Mouse (Mus musculus): ENCODE results near the gene Lilrb4a. TPM values are rescaled to one million over a fixed set of nuclear protein-coding genes. Genes with fewer than 3 reads are reported as not detected.
"Not testable (repeated sequence)": the region's sequence is repeated elsewhere in the genome, so short reads cannot be mapped to it uniquely, and the experiment has no call there.

The Lilrb4a gene
- polyA plus RNA-seq (2011; ENCODE audit: insufficient read depth, insufficient read length, low read depth, missing spikeins), result not detected in 2 replicates

GRCm38 (mm10) chr10:51490691-51491090, at the start of gene Lilrb4a:
Gene Lilrb4a, plus strand, starts transcription at chr10:51490956.
- not testable (repeated sequence) for H3K27me3 ChIP-seq (ENCODE audit: control insufficient read depth, insufficient read depth, low read length, poor library complexity, severe bottlenecking); H3K4me1 ChIP-seq (ENCODE audit: control insufficient read depth, insufficient read depth, low read length); H3K27ac ChIP-seq (ENCODE audit: insufficient read depth, low read length); H3K36me3 ChIP-seq (ENCODE audit: control insufficient read depth, insufficient read depth, low read length, poor library complexity, severe bottlenecking); H3K9ac ChIP-seq (ENCODE audit: low read depth, poor library complexity, severe bottlenecking); H3K4me3 ChIP-seq (ENCODE audit: low read depth, low read length); H3K9me3 ChIP-seq (replicated peaks; ENCODE audit: control insufficient read depth, insufficient read depth, low read length, poor library complexity, severe bottlenecking)

DNA sequence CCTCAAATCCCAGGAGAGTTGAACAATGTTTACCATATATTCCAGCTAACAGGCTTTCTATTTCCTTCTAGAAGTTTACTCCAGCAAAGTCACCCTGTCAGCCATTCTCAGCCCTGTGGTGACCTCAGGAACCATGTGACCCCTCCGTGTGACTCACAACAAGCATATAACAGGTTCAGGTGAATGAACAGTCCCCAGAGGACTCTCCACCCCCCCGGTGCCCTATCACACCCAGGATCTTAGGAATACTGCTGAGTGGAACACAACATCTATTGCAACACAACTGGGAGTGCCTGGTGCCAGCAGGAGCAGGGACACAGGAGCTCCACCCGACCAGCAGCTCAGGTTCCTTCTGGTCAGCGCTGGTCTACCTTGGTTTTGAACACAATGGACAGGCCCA, 39.1 kb upstream of the Lilrb4a start:
- Histone ChIP-seq H3K27ac (ENCODE audit: insufficient read depth, low read length) (no peak overlapping the region), H3K9ac (ENCODE audit: low read depth, poor library complexity, severe bottlenecking) (no peak overlapping the region), H3K4me1 (ENCODE audit: control insufficient read depth, insufficient read depth, low read length) (no peaks in the 10 kb centered on the region), H3K27me3 (ENCODE audit: control insufficient read depth, insufficient read depth, low read length, poor library complexity, severe bottlenecking) (no peaks in the 10 kb centered on the region), H3K4me3 (ENCODE audit: low read depth, low read length) (no peak overlapping the region), H3K9me3 (replicated peaks; ENCODE audit: control insufficient read depth, insufficient read depth, low read length, poor library complexity, severe bottlenecking) (no peaks in the 10 kb centered on the region), H3K36me3 (ENCODE audit: control insufficient read depth, insufficient read depth, low read length, poor library complexity, severe bottlenecking) (no peaks in the 10 kb centered on the region)
- TF ChIP-seq EP300 (IDR thresholded peaks at IDR 0.05; ENCODE audit: insufficient read depth, low read depth, low read length) (no peak), POLR2A (IDR thresholded peaks at IDR 0.05; ENCODE audit: insufficient read depth, low read length) (no peak), CTCF (IDR thresholded peaks at IDR 0.05; ENCODE audit: low read depth, low read length) (no peak)

GRCm38 (mm10) chr10:51453616-51454298, 37.0 kb upstream of the Lilrb4a start:
- H3K36me3 ChIP-seq (ENCODE audit: control insufficient read depth, insufficient read depth, low read length, poor library complexity, severe bottlenecking), result no peaks in the 10 kb centered on the region

GRCm38 (mm10) chr10:51454365-51454764, 36.4 kb upstream of the Lilrb4a start:
- no peak overlapping the region for H3K27ac ChIP-seq (ENCODE audit: insufficient read depth, low read length)
- H3K4me1 ChIP-seq (ENCODE audit: control insufficient read depth, insufficient read depth, low read length), result no peaks in the 10 kb centered on the region
- H3K4me3 ChIP-seq (ENCODE audit: low read depth, low read length), result no peak overlapping the region
- no peaks in the 10 kb centered on the region for H3K9me3 ChIP-seq (replicated peaks; ENCODE audit: control insufficient read depth, insufficient read depth, low read length, poor library complexity, severe bottlenecking)
- TF ChIP-seq POLR2A (IDR thresholded peaks at IDR 0.05; ENCODE audit: insufficient read depth, low read length), result no peak
- no peak for TF ChIP-seq EP300 (IDR thresholded peaks at IDR 0.05; ENCODE audit: insufficient read depth, low read depth, low read length)
- no peak for TF ChIP-seq CTCF (IDR thresholded peaks at IDR 0.05; ENCODE audit: low read depth, low read length)
- no peaks in the 10 kb centered on the region for H3K27me3 ChIP-seq (ENCODE audit: control insufficient read depth, insufficient read depth, low read length, poor library complexity, severe bottlenecking)
- H3K9ac ChIP-seq (ENCODE audit: low read depth, poor library complexity, severe bottlenecking), result no peak overlapping the region
- H3K36me3 ChIP-seq (ENCODE audit: control insufficient read depth, insufficient read depth, low read length, poor library complexity, severe bottlenecking), result no peaks in the 10 kb centered on the region

More at GRCm38 (mm10) chr10:51453616-51454298, 37.0 kb upstream of the Lilrb4a start:
- no peaks in the 10 kb centered on the region for H3K4me1 ChIP-seq (ENCODE audit: control insufficient read depth, insufficient read depth, low read length)
- no peak for TF ChIP-seq EP300 (IDR thresholded peaks at IDR 0.05; ENCODE audit: insufficient read depth, low read depth, low read length)
- no peak for TF ChIP-seq POLR2A (IDR thresholded peaks at IDR 0.05; ENCODE audit: insufficient read depth, low read length)
- TF ChIP-seq CTCF (IDR thresholded peaks at IDR 0.05; ENCODE audit: low read depth, low read length), result no peak
- no peak overlapping the region for H3K4me3 ChIP-seq (ENCODE audit: low read depth, low read length)
- no peak overlapping the region for H3K9ac ChIP-seq (ENCODE audit: low read depth, poor library complexity, severe bottlenecking)
- no peaks in the 10 kb centered on the region for H3K9me3 ChIP-seq (replicated peaks; ENCODE audit: control insufficient read depth, insufficient read depth, low read length, poor library complexity, severe bottlenecking)
- H3K27ac ChIP-seq (ENCODE audit: insufficient read depth, low read length), result no peak overlapping the region
- no peaks in the 10 kb centered on the region for H3K27me3 ChIP-seq (ENCODE audit: control insufficient read depth, insufficient read depth, low read length, poor library complexity, severe bottlenecking)

- no peaks in the 10 kb centered on the region for H3K27me3 ChIP-seq (ENCODE audit: control insufficient read depth, insufficient read depth, low read length, poor library complexity, severe bottlenecking)
These were observed 35.0 kb upstream of the Lilrb4a start for GRCm38 (mm10) chr10:51455762-51456161.

GRCm38 (mm10) chr10:51456369-51456768, 34.4 kb upstream of the Lilrb4a start:
- Histone ChIP-seq H3K4me3 (ENCODE audit: low read depth, low read length) (no peak overlapping the region), H3K27me3 (ENCODE audit: control insufficient read depth, insufficient read depth, low read length, poor library complexity, severe bottlenecking) (no peaks in the 10 kb centered on the region), H3K9me3 (replicated peaks; ENCODE audit: control insufficient read depth, insufficient read depth, low read length, poor library complexity, severe bottlenecking) (no peaks in the 10 kb centered on the region), H3K4me1 (ENCODE audit: control insufficient read depth, insufficient read depth, low read length) (no peaks in the 10 kb centered on the region), H3K27ac (ENCODE audit: insufficient read depth, low read length) (no peak overlapping the region), H3K9ac (ENCODE audit: low read depth, poor library complexity, severe bottlenecking) (no peak overlapping the region), H3K36me3 (ENCODE audit: control insufficient read depth, insufficient read depth, low read length, poor library complexity, severe bottlenecking) (no peaks in the 10 kb centered on the region)
- no peak for TF ChIP-seq EP300 (IDR thresholded peaks at IDR 0.05; ENCODE audit: insufficient read depth, low read depth, low read length)
- TF ChIP-seq POLR2A (IDR thresholded peaks at IDR 0.05; ENCODE audit: insufficient read depth, low read length), result no peak
- no peak for TF ChIP-seq CTCF (IDR thresholded peaks at IDR 0.05; ENCODE audit: low read depth, low read length)

More at GRCm38 (mm10) chr10:51455762-51456161, 35.0 kb upstream of the Lilrb4a start:
- H3K4me1 ChIP-seq (ENCODE audit: control insufficient read depth, insufficient read depth, low read length), result no peaks in the 10 kb centered on the region
- H3K27ac ChIP-seq (ENCODE audit: insufficient read depth, low read length), result no peak overlapping the region
- no peaks in the 10 kb centered on the region for H3K9me3 ChIP-seq (replicated peaks; ENCODE audit: control insufficient read depth, insufficient read depth, low read length, poor library complexity, severe bottlenecking)
- no peak for TF ChIP-seq CTCF (IDR thresholded peaks at IDR 0.05; ENCODE audit: low read depth, low read length)
- no peak overlapping the region for H3K4me3 ChIP-seq (ENCODE audit: low read depth, low read length)
- H3K9ac ChIP-seq (ENCODE audit: low read depth, poor library complexity, severe bottlenecking), result no peak overlapping the region
- no peaks in the 10 kb centered on the region for H3K36me3 ChIP-seq (ENCODE audit: control insufficient read depth, insufficient read depth, low read length, poor library complexity, severe bottlenecking)

DNA sequence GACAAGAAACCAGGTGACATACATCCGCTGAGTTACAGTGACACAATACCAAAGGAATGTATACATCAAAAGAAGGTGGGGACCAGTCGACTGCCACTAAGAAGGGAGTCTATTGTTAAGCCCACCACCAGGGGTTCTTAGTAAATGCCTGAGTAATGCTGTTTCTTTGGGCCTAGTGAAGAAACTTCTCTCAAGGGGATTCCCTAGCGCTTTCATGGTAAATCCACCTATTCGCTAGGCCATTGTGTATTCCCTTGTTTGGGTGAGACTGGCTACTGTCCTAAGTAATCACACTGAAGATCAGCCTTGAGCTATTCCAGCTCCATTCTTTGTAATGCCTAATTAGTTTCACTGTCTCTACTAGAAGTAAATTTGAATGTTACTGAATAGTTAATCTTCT, 27.0 kb upstream of the Lilrb4a start:
- H3K4me3 ChIP-seq (ENCODE audit: low read depth, low read length), result not testable (repeated sequence)
- peak overlapping the region; percentile 78 for H3K27ac ChIP-seq (ENCODE audit: insufficient read depth, low read length)

GRCm38 (mm10) chr10:51480397-51480796, 10.4 kb upstream of the Lilrb4a start, which contains the start of the genes Gm49339 and Lilr4b:
Gene Gm49339, plus strand, starts transcription at chr10:51480612.
Gene Lilr4b, plus strand, starts transcription at chr10:51480632.
- not testable (repeated sequence) for H3K4me3 ChIP-seq (ENCODE audit: low read depth, low read length); H3K9ac ChIP-seq (ENCODE audit: low read depth, poor library complexity, severe bottlenecking); H3K4me1 ChIP-seq (ENCODE audit: control insufficient read depth, insufficient read depth, low read length); H3K36me3 ChIP-seq (ENCODE audit: control insufficient read depth, insufficient read depth, low read length, poor library complexity, severe bottlenecking); H3K27me3 ChIP-seq (ENCODE audit: control insufficient read depth, insufficient read depth, low read length, poor library complexity, severe bottlenecking); H3K27ac ChIP-seq (ENCODE audit: insufficient read depth, low read length); H3K9me3 ChIP-seq (replicated peaks; ENCODE audit: control insufficient read depth, insufficient read depth, low read length, poor library complexity, severe bottlenecking)

More for the DNA sequence above, 27.0 kb upstream of the Lilrb4a start:
- not testable (repeated sequence) for H3K9ac ChIP-seq (ENCODE audit: low read depth, poor library complexity, severe bottlenecking); H3K27me3 ChIP-seq (ENCODE audit: control insufficient read depth, insufficient read depth, low read length, poor library complexity, severe bottlenecking); H3K36me3 ChIP-seq (ENCODE audit: control insufficient read depth, insufficient read depth, low read length, poor library complexity, severe bottlenecking); H3K9me3 ChIP-seq (replicated peaks; ENCODE audit: control insufficient read depth, insufficient read depth, low read length, poor library complexity, severe bottlenecking); H3K4me1 ChIP-seq (ENCODE audit: control insufficient read depth, insufficient read depth, low read length)

Measured in ES-Bruce4 (cell line).